Mouse (Mus musculus): ENCODE data around the gene Jaml. TPM values are rescaled to one million over a fixed set of nuclear protein-coding genes. Genes with fewer than 3 reads are reported as not detected.
A peak's percentile ranks its signal among the peaks of the same experiment; 100 is the strongest.

Jaml gene
- polyA plus RNA-seq, 1 experiment from 2014 or later: 0.87 TPM

GRCm38 (mm10) chr9:45042056-45042720 is 36.8 kb upstream of the Jaml start:
- Histone ChIP-seq H3K27ac (ENCODE audit: low read length) (no peak overlapping the region), H3K4me3 (ENCODE audit: low read length) (peak overlapping the region; percentile 43), H3K36me3 (ENCODE audit: control insufficient read depth, insufficient read depth) (no peaks in the 10 kb centered on the region), H3K9me3 (replicated peaks; ENCODE audit: control insufficient read depth, low read length) (no peaks in the 10 kb centered on the region), H3K9ac (ENCODE audit: low read length) (no peak overlapping the region; the same call in 1 of the 2 replicates), H3K27me3 (ENCODE audit: control insufficient read depth, insufficient read depth, low read length) (peaks cover 48% of the 10 kb centered on the region), H3K4me1 (ENCODE audit: control insufficient read depth, insufficient read depth, low read length) (peaks cover 10% of the 10 kb centered on the region), H3K4me2 (ENCODE audit: low read depth, low read length) (peak overlapping the region; percentile 60)
- 2% methylated on average over 19 of the region's 20 CpGs for WGBS
- peak; percentile 70 for ATAC-seq (replicated peaks; ENCODE audit: extremely low read depth, insufficient read depth, low FRiP score)

- H3K9ac ChIP-seq (ENCODE audit: low read length): 0 out of 2 replicates have a peak overlapping the region, but pooled peaks have one; percentile 25
- peaks cover 49% of the 10 kb centered on the region for H3K27me3 ChIP-seq (ENCODE audit: control insufficient read depth, insufficient read depth, low read length)
- no peaks in the 10 kb centered on the region for H3K9me3 ChIP-seq (replicated peaks; ENCODE audit: control insufficient read depth, low read length)
- peaks cover 10% of the 10 kb centered on the region for H3K4me1 ChIP-seq (ENCODE audit: control insufficient read depth, insufficient read depth, low read length)
- no peak overlapping the region for H3K27ac ChIP-seq (ENCODE audit: low read length)
- H3K4me2 ChIP-seq (ENCODE audit: low read depth, low read length): peak overlapping the region; percentile 60
- no peaks in the 10 kb centered on the region for H3K36me3 ChIP-seq (ENCODE audit: control insufficient read depth, insufficient read depth)
- WGBS: under 1% methylated on average over 10 of the region's 10 CpGs
- no peak for ATAC-seq (replicated peaks; ENCODE audit: extremely low read depth, insufficient read depth, low FRiP score)
- peak overlapping the region; percentile 43 for H3K4me3 ChIP-seq (ENCODE audit: low read length)
These were observed 36.0 kb upstream of the Jaml start for GRCm38 (mm10) chr9:45042947-45043346.

DNA sequence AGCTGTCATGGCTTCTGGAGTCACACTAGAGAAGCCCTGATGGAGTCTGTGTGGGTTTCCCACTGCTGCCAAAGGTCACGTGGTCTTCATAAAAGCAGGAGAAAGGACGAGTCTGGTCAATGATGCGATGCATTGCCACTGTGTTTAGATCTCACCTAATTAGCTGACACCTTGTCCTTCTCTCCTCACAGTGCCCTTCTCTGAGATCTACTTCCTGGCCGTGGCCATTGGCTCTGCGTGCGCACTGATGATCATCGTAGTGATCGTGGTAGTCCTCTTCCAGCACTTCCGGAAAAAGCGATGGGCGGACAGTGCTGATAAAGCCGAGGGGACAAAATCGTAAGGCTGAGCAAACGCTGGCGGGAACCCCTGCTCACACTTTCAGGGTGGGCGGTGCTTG is 32.0 kb upstream of the Jaml start:
- no peak overlapping the region for H3K4me3 ChIP-seq (ENCODE audit: low read length)
- ATAC-seq (replicated peaks; ENCODE audit: extremely low read depth, insufficient read depth, low FRiP score): no peak
- H3K9me3 ChIP-seq (replicated peaks; ENCODE audit: control insufficient read depth, low read length): no peaks in the 10 kb centered on the region
- no peaks in the 10 kb centered on the region for H3K36me3 ChIP-seq (ENCODE audit: control insufficient read depth, insufficient read depth)
- no peak overlapping the region for H3K4me2 ChIP-seq (ENCODE audit: low read depth, low read length)
- no peak overlapping the region for H3K27ac ChIP-seq (ENCODE audit: low read length)
- no peak overlapping the region for H3K9ac ChIP-seq (ENCODE audit: low read length)
- peaks cover 3% of the 10 kb centered on the region for H3K4me1 ChIP-seq (ENCODE audit: control insufficient read depth, insufficient read depth, low read length)
- peaks cover 27% of the 10 kb centered on the region for H3K27me3 ChIP-seq (ENCODE audit: control insufficient read depth, insufficient read depth, low read length)
- WGBS: 80% methylated on average over 16 of the region's 16 CpGs

GRCm38 (mm10) chr9:45048511-45048910 is 30.5 kb upstream of the Jaml start:
- Histone ChIP-seq H3K9ac (ENCODE audit: low read length) (no peak overlapping the region), H3K4me1 (ENCODE audit: control insufficient read depth, insufficient read depth, low read length) (no peaks in the 10 kb centered on the region), H3K27ac (ENCODE audit: low read length) (no peak overlapping the region), H3K36me3 (ENCODE audit: control insufficient read depth, insufficient read depth) (no peaks in the 10 kb centered on the region), H3K4me3 (ENCODE audit: low read length) (no peak overlapping the region), H3K9me3 (replicated peaks; ENCODE audit: control insufficient read depth, low read length) (no peaks in the 10 kb centered on the region), H3K4me2 (ENCODE audit: low read depth, low read length) (no peak overlapping the region), H3K27me3 (ENCODE audit: control insufficient read depth, insufficient read depth, low read length) (peaks cover 20% of the 10 kb centered on the region)
- no peak for ATAC-seq (replicated peaks; ENCODE audit: extremely low read depth, insufficient read depth, low FRiP score)
- WGBS: 21% methylated on average over 4 of the region's 4 CpGs

- Histone ChIP-seq H3K27ac (ENCODE audit: low read length) (no peak overlapping the region), H3K27me3 (ENCODE audit: control insufficient read depth, insufficient read depth, low read length) (peaks cover 15% of the 10 kb centered on the region)
- WGBS: 85% methylated on average over 1 of the region's 1 CpGs
These were observed 29.3 kb upstream of the Jaml start for GRCm38 (mm10) chr9:45049731-45050130.

DNA sequence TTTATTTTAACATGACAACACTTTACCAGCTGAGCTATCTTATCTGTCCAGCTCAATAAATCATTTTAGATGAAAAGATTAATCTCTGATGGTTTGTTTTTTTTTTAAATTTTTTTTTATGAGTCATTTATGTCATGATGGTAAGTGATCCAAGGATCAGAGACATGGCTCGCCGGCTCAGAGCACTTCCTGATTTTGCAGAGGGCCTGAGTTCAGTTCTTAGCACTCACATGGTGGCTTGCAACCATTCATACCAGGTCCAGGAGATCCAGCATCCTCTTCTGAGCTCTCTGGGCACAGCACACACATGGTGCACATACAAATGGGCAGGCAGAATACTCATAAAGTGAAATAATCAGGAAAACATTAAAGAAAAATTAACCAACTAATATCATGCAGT is 28.7 kb upstream of the Jaml start:
- 77% methylated on average over 2 of the region's 2 CpGs for WGBS
- H3K27me3 ChIP-seq (ENCODE audit: control insufficient read depth, insufficient read depth, low read length): peaks cover 13% of the 10 kb centered on the region
- no peaks in the 10 kb centered on the region for H3K4me1 ChIP-seq (ENCODE audit: control insufficient read depth, insufficient read depth, low read length)

More at GRCm38 (mm10) chr9:45049731-45050130, 29.3 kb upstream of the Jaml start:
- Histone ChIP-seq H3K4me2 (ENCODE audit: low read depth, low read length) (no peak overlapping the region), H3K4me3 (ENCODE audit: low read length) (no peak overlapping the region), H3K4me1 (ENCODE audit: control insufficient read depth, insufficient read depth, low read length) (no peaks in the 10 kb centered on the region), H3K9me3 (replicated peaks; ENCODE audit: control insufficient read depth, low read length) (no peaks in the 10 kb centered on the region), H3K36me3 (ENCODE audit: control insufficient read depth, insufficient read depth) (no peaks in the 10 kb centered on the region), H3K9ac (ENCODE audit: low read length) (no peak overlapping the region)
- ATAC-seq (replicated peaks; ENCODE audit: extremely low read depth, insufficient read depth, low FRiP score): no peak

GRCm38 (mm10) chr9:45055082-45055713 is 23.8 kb upstream of the Jaml start, which contains the start of gene Mpzl3:
Gene Mpzl3, plus strand, starts transcription at chr9:45055186.
- Histone ChIP-seq H3K9me3 (replicated peaks; ENCODE audit: control insufficient read depth, low read length) (no peaks in the 10 kb centered on the region), H3K27ac (ENCODE audit: low read length) (peak within 1 kb of the TSS; percentile 87), H3K4me2 (ENCODE audit: low read depth, low read length) (peak within 1 kb of the TSS; percentile 81), H3K27me3 (ENCODE audit: control insufficient read depth, insufficient read depth, low read length) (peaks cover 27% of the 10 kb centered on the region), H3K4me3 (ENCODE audit: low read length) (peak within 1 kb of the TSS; percentile 86), H3K4me1 (ENCODE audit: control insufficient read depth, insufficient read depth, low read length) (no peaks in the 10 kb centered on the region), H3K9ac (ENCODE audit: low read length) (peak within 1 kb of the TSS; percentile 69), H3K36me3 (ENCODE audit: control insufficient read depth, insufficient read depth) (no peaks in the 10 kb centered on the region)
- WGBS: under 1% methylated on average over 32 of the region's 33 CpGs
- ATAC-seq (replicated peaks; ENCODE audit: extremely low read depth, insufficient read depth, low FRiP score): peak; percentile 88

More for the DNA sequence above, 28.7 kb upstream of the Jaml start:
- Histone ChIP-seq H3K9ac (ENCODE audit: low read length) (no peak overlapping the region), H3K4me3 (ENCODE audit: low read length) (no peak overlapping the region), H3K4me2 (ENCODE audit: low read depth, low read length) (no peak overlapping the region), H3K9me3 (replicated peaks; ENCODE audit: control insufficient read depth, low read length) (no peaks in the 10 kb centered on the region), H3K36me3 (ENCODE audit: control insufficient read depth, insufficient read depth) (no peaks in the 10 kb centered on the region), H3K27ac (ENCODE audit: low read length) (no peak overlapping the region)
- no peak for ATAC-seq (replicated peaks; ENCODE audit: extremely low read depth, insufficient read depth, low FRiP score)

- Histone ChIP-seq H3K36me3 (ENCODE audit: control insufficient read depth, insufficient read depth) (no peaks in the 10 kb centered on the region), H3K27ac (ENCODE audit: low read length) (no peak overlapping the region), H3K4me2 (ENCODE audit: low read depth, low read length) (no peak overlapping the region), H3K27me3 (ENCODE audit: control insufficient read depth, insufficient read depth, low read length) (peaks cover 18% of the 10 kb centered on the region), H3K4me3 (ENCODE audit: low read length) (no peak overlapping the region), H3K9ac (ENCODE audit: low read length) (no peak overlapping the region), H3K9me3 (replicated peaks; ENCODE audit: control insufficient read depth, low read length) (no peaks in the 10 kb centered on the region), H3K4me1 (ENCODE audit: control insufficient read depth, insufficient read depth, low read length) (no peaks in the 10 kb centered on the region)
- ATAC-seq (replicated peaks; ENCODE audit: extremely low read depth, insufficient read depth, low FRiP score): no peak
- 41% methylated on average over 5 of the region's 5 CpGs for WGBS
These were observed 20.6 kb upstream of the Jaml start for GRCm38 (mm10) chr9:45058304-45058940.

DNA sequence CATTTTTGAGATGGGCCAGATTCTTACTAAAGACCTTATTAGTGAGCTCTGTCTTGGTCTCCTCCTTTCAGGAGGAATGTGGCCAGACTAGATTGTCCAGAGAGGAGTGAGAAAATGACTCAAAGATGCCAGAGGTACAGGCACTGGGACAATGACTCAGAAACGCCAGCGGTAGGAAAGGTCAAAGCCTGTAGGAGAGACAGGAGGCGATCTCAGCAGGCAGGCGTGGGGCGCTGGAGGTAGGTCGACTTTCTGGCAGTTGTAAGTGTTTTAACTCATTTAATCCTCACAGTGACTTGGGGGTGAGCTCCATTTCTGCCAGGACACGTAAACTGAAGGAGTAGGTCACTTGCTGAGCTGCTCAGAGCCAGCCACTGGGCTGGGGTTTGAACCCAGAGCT is 18.8 kb upstream of the Jaml start:
- 44% methylated on average over 7 of the region's 7 CpGs for WGBS
- no peak for ATAC-seq (replicated peaks; ENCODE audit: extremely low read depth, insufficient read depth, low FRiP score)
- no peak overlapping the region for H3K4me2 ChIP-seq (ENCODE audit: low read depth, low read length)
- no peak overlapping the region for H3K27ac ChIP-seq (ENCODE audit: low read length)
- H3K36me3 ChIP-seq (ENCODE audit: control insufficient read depth, insufficient read depth): no peaks in the 10 kb centered on the region
- no peak overlapping the region for H3K4me3 ChIP-seq (ENCODE audit: low read length)
- no peak overlapping the region for H3K9ac ChIP-seq (ENCODE audit: low read length)
- no peaks in the 10 kb centered on the region for H3K9me3 ChIP-seq (replicated peaks; ENCODE audit: control insufficient read depth, low read length)
- H3K4me1 ChIP-seq (ENCODE audit: control insufficient read depth, insufficient read depth, low read length): no peaks in the 10 kb centered on the region
- H3K27me3 ChIP-seq (ENCODE audit: control insufficient read depth, insufficient read depth, low read length): peaks cover 18% of the 10 kb centered on the region
